Mouse (Mus musculus) limb, embryonic 15.5 days (tissue): ENCODE data around the gene Defb26. TPM values are rescaled to one million over a fixed set of nuclear protein-coding genes. Genes with fewer than 3 reads are reported as not detected.

Source experiments
- ATAC-seq: fragments of 200-750 bp; cut with Nextera tagmentation; 2 replicates; pipeline ENCODE4 v1.8.0; 2017; ENCODE audit warnings: low read depth, moderate TSS enrichment; ENCODE audit not compliant: insufficient number of reproducible peaks, low FRiP score, low TSS enrichment
- H3K27ac ChIP-seq: fragments of 300-500 bp; sonication (generic); 2 replicates; pipeline ENCODE4 v1.5.1; 2015; ENCODE audit warnings: moderate library complexity, mild to moderate bottlenecking, inconsistent platforms
- H3K27me3 ChIP-seq: fragments of 300-500 bp; sonication (generic); 2 replicates; pipeline ENCODE4 v1.6.1; 2015; ENCODE audit warnings: inconsistent platforms
- H3K36me3 ChIP-seq: fragments of 300-500 bp; sonication (generic); 2 replicates; pipeline ENCODE4 v1.6.1; 2015; ENCODE audit warnings: inconsistent platforms
- H3K4me1 ChIP-seq: fragments of 300-500 bp; sonication (generic); 2 replicates; pipeline ENCODE4 v1.6.1; 2015; ENCODE audit warnings: inconsistent platforms
- H3K4me2 ChIP-seq: fragments of 300-500 bp; sonication (generic); 2 replicates; pipeline ENCODE4 v1.6.1; 2015; ENCODE audit warnings: mild to moderate bottlenecking, inconsistent platforms
- H3K4me3 ChIP-seq: fragments of 300-500 bp; sonication (generic); 2 replicates; pipeline ENCODE4 v1.5.1; 2015; ENCODE audit warnings: mild to moderate bottlenecking, inconsistent platforms
- H3K9ac ChIP-seq: fragments of 300-500 bp; sonication (generic); 2 replicates; pipeline ENCODE4 v1.6.1; 2015; ENCODE audit warnings: inconsistent platforms
- H3K9me3 ChIP-seq: fragments of 300-500 bp; sonication (generic); 2 replicates; pipeline ENCODE4 v1.6.1; 2016; ENCODE audit warnings: inconsistent platforms
- WGBS: fragments of 180-500 bp; shearing (Covaris S2); methylation state at CpG from one replicate; pipeline ENCODE4 v1.1.7; 2015; 5-methylcytosine and 5-hydroxymethylcytosine counted together
- polyA plus RNA-seq: library from polyadenylated mRNA; unstranded; fragments of >200 nt; fragmentation: Nextera tagmentation; extraction: Ambion mirVana; gene quantifications from 2 replicates; pipeline ENCODE4 v1.2.1, GENCODE M21; 2015

Defb26 gene
- polyA plus RNA-seq, 1 experiment from 2014 or later: not detected

- WGBS: 77% methylated on average over 6 of the region's 6 CpGs
Measured at GRCm38 (mm10) chr2:152500863-152501229, 10.6 kb downstream of the Defb26 start.

DNA sequence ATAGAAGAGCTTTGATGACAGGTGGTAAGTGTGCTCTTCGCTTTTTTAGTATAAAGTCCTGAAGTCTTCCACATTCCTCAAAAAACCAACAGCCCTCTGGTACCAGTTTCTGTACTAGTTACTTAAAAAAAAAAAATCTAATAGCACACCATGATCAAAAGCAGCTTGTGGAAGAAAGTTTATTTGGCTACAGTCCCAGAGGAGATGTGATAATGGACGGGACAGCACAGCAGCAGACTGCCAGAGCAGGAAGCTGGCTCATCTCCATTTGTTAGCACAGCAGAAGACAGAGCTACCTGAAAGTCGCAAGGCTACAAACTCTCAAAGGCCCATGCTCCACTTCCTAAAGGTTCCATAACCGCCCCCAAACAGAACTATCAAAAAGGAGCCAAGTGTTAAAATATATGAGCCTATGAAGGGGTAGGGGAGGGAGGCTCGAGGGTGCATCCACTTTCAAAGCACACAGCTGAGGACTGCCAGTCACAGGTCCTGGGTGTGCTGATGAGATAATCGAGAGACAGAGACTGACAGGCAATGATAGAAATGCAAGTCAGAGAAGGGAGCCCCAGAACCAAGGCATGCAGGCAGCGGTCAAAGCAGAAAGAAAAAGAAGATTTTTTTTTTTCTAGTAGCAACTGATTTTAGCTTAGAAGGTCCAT lies 11.2 kb downstream of the Defb26 start:
- Histone ChIP-seq H3K9ac (no peak overlapping the region), H3K27me3 (no peaks in the 10 kb centered on the region), H3K4me2 (no peak overlapping the region), H3K4me1 (no peaks in the 10 kb centered on the region), H3K4me3 (no peak overlapping the region), H3K36me3 (no peaks in the 10 kb centered on the region), H3K27ac (no peak overlapping the region), H3K9me3 (no peaks in the 10 kb centered on the region)
- 66% methylated on average over 7 of the region's 7 CpGs for WGBS
- ATAC-seq: no peak

More at GRCm38 (mm10) chr2:152500863-152501229, 10.6 kb downstream of the Defb26 start:
- H3K9me3 ChIP-seq: no peaks in the 10 kb centered on the region
- no peak overlapping the region for H3K9ac ChIP-seq
- H3K27ac ChIP-seq: no peak overlapping the region
- no peaks in the 10 kb centered on the region for H3K27me3 ChIP-seq
- no peak overlapping the region for H3K4me2 ChIP-seq
- no peaks in the 10 kb centered on the region for H3K4me1 ChIP-seq
- no peak overlapping the region for H3K4me3 ChIP-seq
- no peak for ATAC-seq
- no peaks in the 10 kb centered on the region for H3K36me3 ChIP-seq

DNA sequence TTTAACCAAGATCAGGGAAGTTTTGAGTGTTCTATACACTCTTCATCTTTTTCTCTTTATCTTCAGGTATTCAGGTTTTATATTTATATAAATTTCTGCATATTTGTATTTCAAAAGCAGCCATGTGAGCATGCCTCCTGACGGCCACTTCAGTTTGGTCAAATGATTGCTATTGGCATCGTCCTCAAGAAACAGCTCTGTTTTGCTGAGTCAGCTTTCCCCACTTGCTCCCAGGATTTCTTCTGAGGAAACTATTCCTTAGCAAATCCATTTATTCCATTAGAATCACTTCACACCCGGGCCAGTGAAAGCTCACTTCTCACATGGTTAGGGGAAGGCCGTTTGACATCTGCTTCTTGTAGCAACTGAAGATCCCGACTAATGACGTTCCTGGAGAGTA lies 13.5 kb downstream of the Defb26 start:
- no peaks in the 10 kb centered on the region for H3K4me1 ChIP-seq
- no peak overlapping the region for H3K4me3 ChIP-seq
- no peaks in the 10 kb centered on the region for H3K27me3 ChIP-seq
- H3K36me3 ChIP-seq: no peaks in the 10 kb centered on the region
- 60% methylated on average over 6 of the region's 6 CpGs for WGBS
- no peak for ATAC-seq
- H3K9ac ChIP-seq: no peak overlapping the region
- H3K27ac ChIP-seq: no peak overlapping the region
- H3K4me2 ChIP-seq: no peak overlapping the region
- H3K9me3 ChIP-seq: no peaks in the 10 kb centered on the region

- 73% methylated on average over 6 of the region's 6 CpGs for WGBS
- Histone ChIP-seq H3K27ac (no peak overlapping the region), H3K9ac (no peak overlapping the region), H3K4me2 (no peak overlapping the region), H3K36me3 (no peaks in the 10 kb centered on the region), H3K9me3 (no peaks in the 10 kb centered on the region), H3K4me3 (no peak overlapping the region), H3K27me3 (no peaks in the 10 kb centered on the region), H3K4me1 (no peaks in the 10 kb centered on the region)
- no peak for ATAC-seq
Measured at GRCm38 (mm10) chr2:152493151-152493550, 18.3 kb downstream of the Defb26 start.

- ATAC-seq: no peak
- H3K27me3 ChIP-seq: no peaks in the 10 kb centered on the region
- no peaks in the 10 kb centered on the region for H3K9me3 ChIP-seq
- no peak within 1 kb of the TSS for H3K4me2 ChIP-seq
- H3K4me3 ChIP-seq: no peak within 1 kb of the TSS
- no peaks in the 10 kb centered on the region for H3K4me1 ChIP-seq
- no peaks in the 10 kb centered on the region for H3K36me3 ChIP-seq
- no peak within 1 kb of the TSS for H3K27ac ChIP-seq
- no peak within 1 kb of the TSS for H3K9ac ChIP-seq
Measured at GRCm38 (mm10) chr2:152490038-152490437, 21.5 kb downstream of the Defb26 start, which contains the start of gene Defb22. Gene Defb22, minus strand, starts transcription at chr2:152490138.

DNA sequence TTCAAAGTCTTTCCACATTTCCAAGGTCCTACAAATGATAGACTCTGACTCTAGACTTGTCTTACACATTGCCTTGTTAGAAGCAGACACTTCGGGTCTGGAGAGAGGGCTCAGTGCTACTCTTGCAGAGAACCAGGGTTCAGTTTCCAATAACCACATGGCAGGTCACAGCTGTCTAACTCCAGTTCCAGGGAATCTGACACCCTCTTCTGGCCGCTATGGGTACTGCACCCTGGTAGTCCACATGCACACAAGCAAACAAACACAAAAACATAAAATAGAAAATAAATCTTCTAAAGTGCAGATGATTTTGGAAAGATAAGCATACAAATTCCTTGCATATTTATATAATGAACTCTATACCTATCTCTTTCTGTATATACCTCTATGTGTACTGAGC lies 24.5 kb downstream of the Defb26 start:
- 71% methylated on average over 2 of the region's 2 CpGs for WGBS
- no peaks in the 10 kb centered on the region for H3K9me3 ChIP-seq
- ATAC-seq: no peak
- no peak overlapping the region for H3K4me2 ChIP-seq
- H3K4me3 ChIP-seq: no peak overlapping the region
- H3K27ac ChIP-seq: no peak overlapping the region
- H3K9ac ChIP-seq: no peak overlapping the region
- no peaks in the 10 kb centered on the region for H3K4me1 ChIP-seq
- no peaks in the 10 kb centered on the region for H3K27me3 ChIP-seq
- no peaks in the 10 kb centered on the region for H3K36me3 ChIP-seq

- Histone ChIP-seq H3K27ac (no peak overlapping the region), H3K4me3 (no peak overlapping the region), H3K27me3 (no peaks in the 10 kb centered on the region), H3K4me1 (no peaks in the 10 kb centered on the region), H3K9ac (no peak overlapping the region), H3K9me3 (no peaks in the 10 kb centered on the region), H3K36me3 (no peaks in the 10 kb centered on the region), H3K4me2 (no peak overlapping the region)
- 63% methylated on average over 7 of the region's 7 CpGs for WGBS
- ATAC-seq: no peak
Measured at GRCm38 (mm10) chr2:152481726-152482125, 29.8 kb downstream of the Defb26 start.

- no peaks in the 10 kb centered on the region for H3K4me1 ChIP-seq
- H3K27me3 ChIP-seq: no peaks in the 10 kb centered on the region
- H3K4me2 ChIP-seq: no peak overlapping the region
- H3K4me3 ChIP-seq: no peak overlapping the region
- ATAC-seq: no peak
- H3K36me3 ChIP-seq: no peaks in the 10 kb centered on the region
- no peak overlapping the region for H3K27ac ChIP-seq
- no peaks in the 10 kb centered on the region for H3K9me3 ChIP-seq
- H3K9ac ChIP-seq: no peak overlapping the region
- 80% methylated on average over 3 of the region's 3 CpGs for WGBS
Measured at GRCm38 (mm10) chr2:152480881-152481280, 30.6 kb downstream of the Defb26 start.

DNA sequence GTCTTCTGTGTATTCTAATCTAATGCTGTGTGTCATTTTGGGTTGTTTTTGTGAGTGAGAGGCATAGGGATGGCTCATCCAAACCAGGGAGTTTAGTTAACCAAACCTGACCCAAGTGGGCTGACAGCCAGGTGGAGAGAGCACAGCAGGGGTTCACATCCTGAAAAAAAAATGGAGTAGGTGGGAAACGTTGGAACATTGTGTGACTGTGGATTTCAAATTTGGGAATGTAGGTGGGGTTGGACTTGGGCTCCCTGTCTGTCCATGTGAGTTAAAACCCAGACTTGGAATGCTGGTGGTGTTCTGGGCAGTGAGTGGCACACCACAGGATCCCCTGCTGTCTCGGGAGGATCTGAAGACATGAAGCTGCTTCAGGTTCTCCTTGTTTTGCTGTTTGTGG lies 34.7 kb downstream of the Defb26 start, which contains the start of gene Defb20:
Defb20 (plus strand) TSS at position 301 of the 400 bp plus-strand sequence.
- Histone ChIP-seq H3K36me3 (no peaks in the 10 kb centered on the region), H3K4me3 (no peak within 1 kb of the TSS), H3K4me1 (no peaks in the 10 kb centered on the region), H3K27me3 (no peaks in the 10 kb centered on the region), H3K4me2 (no peak within 1 kb of the TSS), H3K9ac (no peak within 1 kb of the TSS), H3K9me3 (no peaks in the 10 kb centered on the region), H3K27ac (no peak within 1 kb of the TSS)
- no peak for ATAC-seq
- 48% methylated on average over 2 of the region's 2 CpGs for WGBS

DNA sequence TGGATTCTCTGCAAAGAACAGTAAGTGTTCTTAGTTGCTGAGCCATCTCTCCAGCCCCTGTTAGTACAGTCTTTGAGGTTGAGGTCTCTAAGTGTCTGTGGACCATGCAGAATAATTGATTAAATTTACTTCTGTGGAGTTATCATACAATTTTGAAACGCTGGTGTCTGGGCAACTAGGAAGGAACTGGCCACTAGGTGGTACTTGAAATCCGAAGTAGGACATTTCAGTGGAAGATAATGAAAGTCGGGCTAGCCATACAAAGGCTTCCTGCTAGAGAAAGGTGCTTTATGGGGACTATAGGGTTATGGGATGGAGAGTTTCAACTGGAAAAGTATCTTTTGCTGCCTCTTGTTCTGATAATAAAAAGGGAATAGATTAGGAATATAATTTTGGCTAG lies 39.1 kb downstream of the Defb26 start:
- WGBS: 27% methylated on average over 3 of the region's 3 CpGs
- no peak overlapping the region for H3K4me2 ChIP-seq
- H3K4me3 ChIP-seq: no peak overlapping the region
- no peak overlapping the region for H3K27ac ChIP-seq
- no peaks in the 10 kb centered on the region for H3K9me3 ChIP-seq
- H3K27me3 ChIP-seq: no peaks in the 10 kb centered on the region
- no peaks in the 10 kb centered on the region for H3K4me1 ChIP-seq
- no peaks in the 10 kb centered on the region for H3K36me3 ChIP-seq
- no peak overlapping the region for H3K9ac ChIP-seq
- ATAC-seq: no peak

- H3K4me2 ChIP-seq: no peak overlapping the region
- no peak overlapping the region for H3K9ac ChIP-seq
- no peaks in the 10 kb centered on the region for H3K4me1 ChIP-seq
- 28% methylated on average over 7 of the region's 7 CpGs for WGBS
- no peaks in the 10 kb centered on the region for H3K9me3 ChIP-seq
- H3K36me3 ChIP-seq: no peaks in the 10 kb centered on the region
- H3K4me3 ChIP-seq: no peak overlapping the region
- no peak for ATAC-seq
- no peak overlapping the region for H3K27ac ChIP-seq
- no peaks in the 10 kb centered on the region for H3K27me3 ChIP-seq
Measured at GRCm38 (mm10) chr2:152470973-152471372, 40.5 kb downstream of the Defb26 start.

DNA sequence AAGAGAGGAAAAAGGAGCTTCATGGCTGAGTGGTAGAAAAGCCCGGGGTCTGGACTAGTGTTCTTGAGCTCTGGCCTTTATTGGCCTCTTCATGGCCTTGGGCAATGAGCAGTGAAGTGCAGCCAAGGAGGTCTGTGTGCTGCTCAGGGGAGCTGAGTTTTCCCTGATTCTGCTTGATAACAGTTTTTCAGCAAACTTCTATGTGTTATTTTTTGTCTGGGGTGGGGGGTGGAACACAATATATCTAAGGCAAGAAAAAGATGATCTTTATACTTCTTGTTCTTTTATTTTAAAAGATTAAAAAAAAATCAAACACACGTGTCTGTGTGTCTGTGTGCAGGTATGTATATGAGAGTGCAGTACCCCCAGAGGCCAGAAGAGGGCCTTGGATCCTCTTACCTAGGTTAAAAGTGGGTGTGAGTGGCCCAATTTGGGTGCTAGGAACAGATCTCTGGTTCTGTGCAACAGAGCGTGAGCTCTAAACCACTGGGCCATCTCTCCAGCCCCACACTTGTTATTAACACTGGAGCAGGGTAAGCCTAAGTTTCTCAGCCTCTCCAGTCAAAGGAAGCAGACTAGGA lies 46.8 kb downstream of the Defb26 start, which contains the start of gene Defb23:
Defb23 (minus strand) TSS at position 51 of the 581 bp plus-strand sequence.
- no peak for ATAC-seq

More for the DNA sequence above, 46.8 kb downstream of the Defb26 start, which contains the start of gene Defb23:
- no peaks in the 10 kb centered on the region for H3K27me3 ChIP-seq
- no peaks in the 10 kb centered on the region for H3K9me3 ChIP-seq
- no peaks in the 10 kb centered on the region for H3K4me1 ChIP-seq
- 83% methylated on average over 3 of the region's 3 CpGs for WGBS
- H3K4me3 ChIP-seq: no peak within 1 kb of the TSS
- no peaks in the 10 kb centered on the region for H3K36me3 ChIP-seq
- no peak within 1 kb of the TSS for H3K9ac ChIP-seq
- H3K27ac ChIP-seq: no peak within 1 kb of the TSS
- no peak within 1 kb of the TSS for H3K4me2 ChIP-seq
